Mouse (Mus musculus) left cerebral cortex, adult 8-10 months (tissue): Measurements from ENCODE around the gene 4930556J24Rik. TPM values are rescaled to one million over a fixed set of nuclear protein-coding genes. Genes with fewer than 3 reads are reported as not detected.

Experiments
- DNase-seq, 2 experiments: peaks; one replicate each; pipeline ENCODE4 v3.0.0; 2022; ENCODE audit warnings: low spot score in 2 of 2
- total RNA-seq, 4 experiments: library from RNA; stranded (reverse); gene quantifications; 2 replicates each; pipeline ENCODE4 v1.2.4; 2022

Gene 4930556J24Rik
- total RNA-seq, 4 experiments from 2014 or later = not detected

- DNase-seq = peak; percentile 92 to 97
Measured at GRCm38 (mm10) chr11:3894406-3895281, 81.9 kb downstream of the 4930556J24Rik start, which contains the start of the genes 4921536K21Rik and Dusp18. Gene 4921536K21Rik (minus strand): TSS chr11:3895098. Gene Dusp18 (plus strand): TSS chr11:3895240.

GRCm38 (mm10) chr11:3893970-3894369 lies 82.6 kb downstream of the 4930556J24Rik start:
- DNase-seq = no peak

Other genes with a start within 250 kb of the 4930556J24Rik start
- 100 to 1,000 TPM; 105 to 126 (median 115) TPM for gene Osbp2, start 112.9 kb downstream of the 4930556J24Rik start, total RNA-seq
- gene 4921536K21Rik, start 81.7 kb downstream of the 4930556J24Rik start, total RNA-seq = under 1 TPM; 0.21 to 0.86 (median 0.57) TPM
- gene Dusp18, start 81.5 kb downstream of the 4930556J24Rik start, total RNA-seq = 10 to 100 TPM; 17.5 to 19.6 (median 18.1) TPM
- 10 to 100 TPM; 17.3 to 20.6 (median 19.9) TPM for gene Slc35e4, start 62.1 kb downstream of the 4930556J24Rik start, total RNA-seq
- gene Tcn2, start 44.6 kb downstream of the 4930556J24Rik start, total RNA-seq = 10 to 100 TPM; 17.0 to 37.4 (median 23.1) TPM
- gene Pes1, start 12.8 kb downstream of the 4930556J24Rik start, total RNA-seq = 10 to 100 TPM; 38.5 to 47.9 (median 41.2) TPM
- gene Gal3st1, start 6.9 kb upstream of the 4930556J24Rik start, total RNA-seq = 10 to 100 TPM; 11.1 to 12.4 (median 12.1) TPM
- 1 to 10 TPM in 1 of 4 experiments, under 1 TPM in 3; 0.23 to 1.0 (median 0.37) TPM for gene Sec14l4, start 54.7 kb upstream of the 4930556J24Rik start, total RNA-seq
- 1 to 10 TPM; 1.0 to 1.7 (median 1.4) TPM for gene Sec14l3, start 88.1 kb upstream of the 4930556J24Rik start, total RNA-seq
- gene Mtfp1, start 118.7 kb upstream of the 4930556J24Rik start, total RNA-seq = 10 to 100 TPM; 67.7 to 84.0 (median 72.4) TPM
- gene Sec14l2, start 146.6 kb upstream of the 4930556J24Rik start, total RNA-seq = 10 to 100 TPM; 35.3 to 36.8 (median 36.4) TPM
- 10 to 100 TPM; 24.8 to 35.0 (median 31.1) TPM for gene Rnf215, start 158.4 kb upstream of the 4930556J24Rik start, total RNA-seq
- 10 to 100 TPM; 19.3 to 21.1 (median 19.9) TPM for gene Ccdc157, start 183.5 kb upstream of the 4930556J24Rik start, total RNA-seq
- gene Sf3a1, start 183.6 kb upstream of the 4930556J24Rik start, total RNA-seq = 10 to 100 TPM; 57.1 to 70.2 (median 61.6) TPM
- gene Tbc1d10a, start 210.0 kb upstream of the 4930556J24Rik start, total RNA-seq = 10 to 100 TPM; 24.1 to 33.2 (median 28.3) TPM
- 1 to 10 TPM; 3.1 to 5.9 (median 4.4) TPM for gene Castor1, start 241.4 kb upstream of the 4930556J24Rik start, total RNA-seq